Mouse (Mus musculus) mature B cell (primary cell): ENCODE measurements around the gene Spata2l.
"Not testable (repeated sequence)": the region's sequence is repeated elsewhere in the genome, so short reads cannot be mapped to it uniquely, and the experiment has no call there.

Experiments used
- in situ Hi-C: fragments of 300-500 bp; cut with MboI; formaldehyde crosslinking; loops from 2 replicates; pipeline ENCODE4 v1.14.3; 2019

The Spata2l gene

GRCm38 (mm10) chr8:123235520-123236497 lies at the start of gene Spata2l:
Gene Spata2l, minus strand, starts transcription at chr8:123236233.
- in situ Hi-C loops: no loop called here

DNA sequence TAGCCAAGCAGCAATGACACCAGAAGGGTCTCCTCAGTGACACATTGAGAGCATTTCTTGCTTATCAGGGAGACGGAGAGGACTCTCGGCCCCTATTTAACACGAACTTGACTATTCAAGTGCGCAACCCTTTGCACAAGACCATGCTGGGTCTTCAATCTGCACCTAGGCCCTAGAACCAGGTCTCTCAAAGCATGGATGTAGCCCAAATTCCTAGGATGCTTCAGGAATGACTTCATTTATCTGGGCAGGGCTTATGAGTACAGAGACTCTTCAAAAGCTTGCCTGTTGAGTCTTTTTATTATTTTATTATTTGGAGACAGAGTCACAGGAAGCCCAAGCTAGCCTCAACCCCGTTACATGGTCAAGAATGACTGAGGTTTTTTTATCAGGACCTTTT lies 48.5 kb upstream of the Spata2l start:
- in situ Hi-C loops: no loop called here

- in situ Hi-C loops: no loop called here
Measured at GRCm38 (mm10) chr8:123283991-123284390, 48.0 kb upstream of the Spata2l start.

DNA sequence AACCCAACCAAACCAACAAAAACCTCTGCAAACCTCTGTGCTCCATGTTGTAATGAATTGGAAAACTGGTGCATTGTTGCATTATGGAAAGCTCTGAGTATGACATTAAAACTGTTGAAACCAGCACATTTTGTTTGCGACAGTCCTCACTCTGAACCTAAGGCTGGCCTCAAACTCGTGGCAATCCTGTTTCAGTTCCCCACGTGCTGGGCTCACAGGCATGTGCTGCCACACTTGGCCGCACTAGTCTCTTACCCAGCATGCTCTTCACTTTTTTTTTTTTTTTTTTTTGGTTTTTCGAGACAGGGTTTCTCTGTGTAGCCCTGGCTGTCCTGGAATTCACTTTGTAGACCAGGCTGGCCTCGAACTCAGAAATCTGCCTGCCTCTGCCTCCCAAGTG lies 47.0 kb upstream of the Spata2l start:
- in situ Hi-C loops: not testable (repeated sequence)

DNA sequence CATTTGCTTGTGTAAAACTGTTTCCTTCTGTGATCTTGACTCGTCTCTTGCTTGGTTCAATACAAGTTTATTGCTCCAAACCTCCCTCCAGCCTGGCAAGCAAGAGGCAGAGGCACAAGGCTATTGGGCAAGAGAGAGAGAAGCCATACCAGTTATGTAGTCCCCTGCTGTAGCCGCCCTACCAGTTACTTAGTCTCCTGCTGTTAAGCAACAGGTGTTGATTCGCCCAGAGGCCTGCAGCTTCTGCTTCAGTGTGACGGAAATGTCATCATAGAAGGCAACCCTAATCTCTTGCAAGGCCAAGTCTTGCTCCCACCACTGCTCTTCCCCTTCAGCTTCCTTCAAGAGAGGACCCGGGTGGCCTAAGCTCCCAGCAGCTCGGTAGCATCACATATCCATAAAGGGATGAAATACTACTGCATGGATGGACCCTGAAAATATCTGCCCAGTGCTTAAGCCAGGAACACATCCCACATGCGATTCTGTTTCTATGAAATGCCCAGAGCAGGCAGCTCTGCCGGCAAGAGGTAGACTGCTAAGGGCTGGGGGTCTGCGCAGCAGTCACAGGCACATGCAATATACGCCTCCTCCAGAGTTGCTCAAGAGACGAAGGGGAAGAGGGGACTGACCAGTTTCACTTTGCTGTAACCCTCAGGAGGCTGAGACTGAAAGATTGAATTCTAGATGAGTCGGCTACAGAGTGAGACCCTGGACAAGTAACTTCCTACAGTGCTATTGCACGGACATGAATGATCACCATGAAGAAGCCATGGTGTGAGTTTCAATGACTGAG lies 44.5 kb upstream of the Spata2l start:
- in situ Hi-C loops: no loop called here

- in situ Hi-C loops: no loop called here
Measured at GRCm38 (mm10) chr8:123279828-123280227, 43.8 kb upstream of the Spata2l start.

DNA sequence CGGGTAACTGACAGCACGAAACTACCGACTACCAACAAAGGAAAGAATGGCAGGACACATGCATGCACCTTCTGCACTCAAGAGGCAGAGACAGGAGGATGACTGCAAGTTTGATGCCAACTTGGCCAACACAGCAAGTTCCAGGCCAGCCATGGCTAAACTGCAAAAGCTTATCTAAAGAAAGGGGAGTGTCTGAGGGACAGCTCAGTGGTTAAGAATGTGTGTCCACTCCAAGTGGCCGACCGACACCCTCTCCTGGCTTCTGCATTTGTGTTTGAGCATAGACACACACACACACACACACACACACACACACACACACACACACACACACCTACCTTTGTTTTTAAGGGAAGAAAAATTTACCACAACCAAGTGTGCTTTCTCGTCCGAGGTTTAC lies 42.4 kb upstream of the Spata2l start:
- in situ Hi-C loops: no loop called here

DNA sequence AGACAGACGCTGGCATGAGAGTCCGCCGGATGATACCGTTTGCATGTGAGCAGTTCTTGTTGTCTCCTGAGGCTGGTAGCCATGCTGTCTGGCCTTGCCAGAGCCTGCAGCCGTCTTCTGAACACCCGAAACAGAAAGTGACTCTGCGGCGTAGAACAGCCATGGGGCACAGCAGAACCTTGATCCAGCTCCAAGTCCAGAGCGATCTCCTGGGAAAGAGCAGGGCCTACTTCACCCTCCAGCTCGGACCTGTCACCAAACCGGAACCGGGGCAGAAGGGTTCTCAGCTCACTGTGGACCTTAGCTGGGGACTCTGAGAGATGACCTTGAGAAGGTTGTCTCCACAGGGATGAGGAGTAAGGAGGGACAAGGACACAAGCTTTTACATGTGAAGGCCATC lies 39.1 kb upstream of the Spata2l start:
- in situ Hi-C loops: no loop called here

DNA sequence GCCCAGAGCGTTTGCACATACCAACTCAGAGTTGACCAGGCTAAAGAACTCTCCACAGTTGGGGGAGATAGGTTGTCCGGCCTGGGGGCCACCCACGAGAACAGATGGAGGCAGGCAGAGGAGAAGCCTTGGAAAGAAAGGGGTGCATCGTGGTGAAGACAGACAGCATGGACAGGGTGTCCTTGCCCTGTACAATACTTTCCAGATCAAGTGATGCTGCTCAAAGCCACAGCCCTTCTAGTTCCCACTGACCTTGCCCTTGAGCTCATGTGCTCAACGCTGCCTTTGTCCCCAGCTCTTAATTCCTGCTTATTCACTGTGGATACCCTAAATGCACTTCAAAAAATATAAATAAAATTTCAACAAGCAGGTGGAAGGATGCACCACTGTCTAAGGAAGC lies 38.4 kb upstream of the Spata2l start:
- in situ Hi-C loops: no loop called here

GRCm38 (mm10) chr8:123271901-123272300 lies 35.9 kb upstream of the Spata2l start:
- in situ Hi-C loops: no loop called here

GRCm38 (mm10) chr8:123271147-123271546 lies 35.1 kb upstream of the Spata2l start:
- in situ Hi-C loops: no loop called here

DNA sequence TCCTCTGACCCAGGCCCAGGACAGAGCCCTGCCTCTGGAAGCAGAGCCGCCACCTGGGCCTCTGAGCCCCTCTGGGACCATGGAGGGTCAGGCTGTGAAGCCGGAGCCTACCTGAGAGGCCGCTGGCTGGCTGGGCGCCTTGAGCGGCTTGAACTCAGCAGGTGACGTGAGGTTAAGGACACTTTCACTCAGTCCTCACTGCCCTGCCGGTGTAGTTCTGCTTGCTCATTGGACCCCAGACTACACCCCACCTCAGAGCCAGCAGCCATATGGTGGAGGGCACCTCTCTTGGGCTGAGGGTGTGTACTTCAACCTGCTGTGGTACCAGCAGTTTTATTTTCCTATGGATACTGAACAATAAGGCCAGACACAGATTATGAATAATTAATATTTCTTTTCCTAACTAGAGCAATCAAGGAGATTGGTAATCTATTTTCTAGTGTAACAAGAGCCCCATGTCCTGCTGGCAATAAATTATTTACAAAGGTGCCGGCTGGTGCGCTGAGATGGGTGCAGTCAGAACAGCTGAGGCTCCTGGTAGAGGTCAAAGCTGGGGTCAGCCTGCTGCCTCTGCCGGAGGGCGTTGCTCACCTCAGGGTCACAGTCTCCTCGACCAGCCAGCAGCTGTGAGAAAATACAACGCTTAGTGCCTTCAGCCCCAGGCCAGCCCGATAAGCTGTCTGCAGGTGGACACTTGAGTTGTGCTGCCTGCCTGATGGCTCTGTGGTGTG lies 32.1 kb upstream of the Spata2l start:
- in situ Hi-C loops: no loop called here

- in situ Hi-C loops: not testable (repeated sequence)
Measured at GRCm38 (mm10) chr8:123257593-123257992, 21.6 kb upstream of the Spata2l start.

DNA sequence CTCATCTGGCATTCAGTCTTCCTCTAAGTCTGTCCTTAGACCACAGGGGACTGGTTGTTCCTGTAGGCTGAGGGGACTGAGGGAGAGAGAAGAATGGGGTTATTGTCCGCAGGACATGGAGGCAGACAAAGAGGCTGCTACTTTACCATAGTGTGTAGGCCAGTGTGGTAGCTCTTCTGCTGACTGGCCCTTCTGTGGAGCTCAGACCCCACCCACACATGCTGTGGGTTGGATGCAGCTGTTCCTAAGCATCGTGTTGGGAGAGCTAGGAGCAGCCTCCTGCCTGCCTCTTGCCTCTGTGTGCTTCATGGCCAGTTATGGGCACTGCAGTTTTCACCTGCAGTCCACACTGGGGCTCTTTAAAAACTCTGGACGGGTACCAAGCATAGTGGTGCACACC lies 21.1 kb upstream of the Spata2l start:
- in situ Hi-C loops: no loop called here

GRCm38 (mm10) chr8:123255170-123255569 lies 19.1 kb upstream of the Spata2l start:
- in situ Hi-C loops: no loop called here

DNA sequence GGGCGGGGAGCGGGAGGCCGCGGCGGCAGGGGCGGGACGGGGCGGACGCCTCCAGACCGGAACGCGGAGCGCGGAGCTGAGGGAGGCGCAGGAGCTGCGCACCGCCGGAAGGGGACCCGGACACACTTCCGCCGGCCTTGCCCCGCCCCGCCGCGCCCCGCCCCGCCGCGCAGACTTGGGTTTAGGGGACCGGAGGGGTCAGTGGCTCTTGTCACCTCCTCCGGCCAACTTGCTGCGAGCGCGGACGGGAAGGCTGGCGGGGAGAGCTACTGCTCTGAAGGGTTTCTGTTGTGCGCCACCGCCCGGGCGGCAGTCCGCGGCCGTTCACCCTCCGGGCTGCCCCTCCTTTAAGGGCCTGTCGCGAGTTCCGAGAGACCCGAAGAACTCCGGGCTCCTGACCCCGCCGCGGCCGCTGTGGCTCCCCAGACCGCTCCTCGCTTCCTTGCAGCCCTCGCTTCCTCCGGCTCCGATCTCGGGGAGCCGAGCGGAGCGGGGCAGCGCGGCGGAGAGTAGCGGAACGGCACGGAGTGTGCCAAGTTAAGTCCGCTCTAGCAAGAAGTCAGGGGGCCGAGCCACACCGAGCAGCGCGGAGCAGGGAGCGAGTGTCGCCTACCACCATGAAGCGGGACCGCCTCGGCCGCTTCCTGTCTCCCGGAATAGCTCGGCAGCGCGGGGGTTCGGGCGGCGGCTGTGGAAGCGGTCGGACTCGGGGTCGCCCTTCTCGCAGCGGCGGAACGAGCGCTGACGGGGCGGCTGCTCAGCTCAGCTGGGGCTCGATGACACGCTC lies 18.3 kb upstream of the Spata2l start, which contains the start of the genes Zfp276 and Vps9d1:
Zfp276 (plus strand) TSS at position 97 of the 787 bp plus-strand sequence.
Vps9d1 (minus strand) TSS at position 250 of the 787 bp plus-strand sequence.
- in situ Hi-C loops: no loop called here

GRCm38 (mm10) chr8:123253451-123254098 lies 17.5 kb upstream of the Spata2l start:
- in situ Hi-C loops: no loop called here

GRCm38 (mm10) chr8:123252925-123253324 lies 16.9 kb upstream of the Spata2l start:
- in situ Hi-C loops: no loop called here

GRCm38 (mm10) chr8:123250940-123251339 lies 14.9 kb upstream of the Spata2l start:
- in situ Hi-C loops: no loop called here

GRCm38 (mm10) chr8:123248596-123248995 lies 12.6 kb upstream of the Spata2l start:
- in situ Hi-C loops: no loop called here

DNA sequence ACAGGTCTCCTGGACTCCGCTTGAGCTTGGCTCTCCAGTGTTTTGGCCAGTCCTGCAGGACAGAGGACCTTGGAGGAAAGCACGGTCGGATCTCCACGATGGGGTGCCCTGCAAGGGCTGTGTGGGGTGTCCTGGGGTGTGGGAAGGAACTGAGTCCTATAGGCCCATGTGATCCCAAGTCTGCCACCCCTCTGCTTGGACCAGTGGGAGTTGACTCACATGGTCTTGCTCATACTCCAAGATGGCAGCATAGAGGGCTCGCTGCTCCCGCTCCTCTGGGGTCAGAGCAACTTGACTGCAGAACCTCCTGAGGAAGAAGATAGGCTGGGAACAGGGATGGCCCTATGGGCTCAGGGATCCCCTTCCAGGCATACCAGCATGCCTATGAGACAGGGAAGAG lies 11.7 kb upstream of the Spata2l start:
- in situ Hi-C loops: no loop called here
